Mouse (Mus musculus) kidney, postnatal 0 days (tissue): ENCODE measurements around the gene Rrbp1. TPM values are rescaled to one million over a fixed set of nuclear protein-coding genes. Genes with fewer than 3 reads are reported as not detected.

Experiments
- ATAC-seq: fragments of 200-750 bp; cut with Nextera tagmentation; replicated peaks from 2 replicates; pipeline ENCODE4 v1.8.0; 2017; ENCODE audit warnings: low read depth, moderate number of reproducible peaks, moderate TSS enrichment, moderate library complexity; ENCODE audit not compliant: low FRiP score
- DNase-seq: peaks from one replicate; pipeline ENCODE4 v3.0.0-alpha.2; 2016; ENCODE audit warnings: low spot score
- H3K27ac ChIP-seq: fragments of 300-500 bp; sonication (generic); 2 replicates; pipeline ENCODE4 v1.5.1; 2014; ENCODE audit warnings: mild to moderate bottlenecking
- H3K27me3 ChIP-seq: fragments of 300-500 bp; sonication (generic); 2 replicates; pipeline ENCODE4 v1.6.1; 2014; ENCODE audit warnings: low read length, mixed read lengths; ENCODE audit not compliant: insufficient read depth
- H3K36me3 ChIP-seq: fragments of 300-500 bp; sonication (generic); 2 replicates; pipeline ENCODE4 v1.6.1; 2014; ENCODE audit warnings: low read length, mixed read lengths; ENCODE audit not compliant: insufficient read depth
- H3K4me1 ChIP-seq: fragments of 300-500 bp; sonication (generic); replicated peaks from 2 replicates; pipeline ENCODE4 v1.6.1; 2014; ENCODE audit warnings: antibody characterized with exemption, low read length, mixed read lengths; ENCODE audit not compliant: insufficient read depth
- H3K4me2 ChIP-seq: fragments of 300-500 bp; sonication (generic); 2 replicates; pipeline ENCODE4 v1.6.1; 2014; ENCODE audit warnings: mild to moderate bottlenecking, low read length, moderate library complexity, mixed read lengths
- H3K4me3 ChIP-seq: fragments of 300-500 bp; sonication (generic); replicated peaks from 2 replicates; pipeline ENCODE4 v1.5.1; 2014; ENCODE audit warnings: low read depth, low read length
- H3K9ac ChIP-seq: fragments of 300-500 bp; sonication (generic); 2 replicates; pipeline ENCODE4 v1.6.1; 2014; ENCODE audit warnings: low read depth, low read length
- H3K9me3 ChIP-seq: fragments of 300-500 bp; sonication (generic); replicated peaks from 2 replicates; pipeline ENCODE4 v1.6.1; 2016; ENCODE audit warnings: low read length, inconsistent platforms, mixed read lengths
- CTCF ChIP-seq: IDR thresholded peaks from 2 replicates; pipeline ENCODE4 v1.5.1; 2016; ENCODE audit warnings: antibody characterized with exemption, low read depth, mild to moderate bottlenecking, moderate library complexity
- WGBS: fragments of 180-500 bp; shearing (Covaris S2); extraction: QIAGEN DNeasy Blood & Tissue Kit; methylation state at CpG from one replicate; pipeline ENCODE4 v1.1.7; 2014; 5-methylcytosine and 5-hydroxymethylcytosine counted together
- polyA plus RNA-seq: library from polyadenylated mRNA; unstranded; fragments of >200 nt; fragmentation: Nextera tagmentation; extraction: Ambion mirVana; gene quantifications from 2 replicates; pipeline ENCODE4 v1.2.1, GENCODE M21; 2015

The Rrbp1 gene
- polyA plus RNA-seq, 1 experiment from 2014 or later = 68.7 TPM

- no peak for TF ChIP-seq CTCF
- Histone ChIP-seq H3K9ac (no peak overlapping the region), H3K27me3 (no peaks in the 10 kb centered on the region), H3K36me3 (0 out of 2 replicates have a peak, but pooled peaks cover 3% of the 10 kb centered on the region), H3K27ac (no peak overlapping the region), H3K4me3 (no peak overlapping the region), H3K9me3 (no peaks in the 10 kb centered on the region), H3K4me2 (no peak overlapping the region), H3K4me1 (peaks cover 16% of the 10 kb centered on the region)
- WGBS = 62% methylated on average over 1 of the region's 1 CpGs
- DNase-seq (no peak), ATAC-seq (no peak)
Observed at GRCm38 (mm10) chr2:143992977-143993376, 18.1 kb downstream of the Rrbp1 start.

DNA sequence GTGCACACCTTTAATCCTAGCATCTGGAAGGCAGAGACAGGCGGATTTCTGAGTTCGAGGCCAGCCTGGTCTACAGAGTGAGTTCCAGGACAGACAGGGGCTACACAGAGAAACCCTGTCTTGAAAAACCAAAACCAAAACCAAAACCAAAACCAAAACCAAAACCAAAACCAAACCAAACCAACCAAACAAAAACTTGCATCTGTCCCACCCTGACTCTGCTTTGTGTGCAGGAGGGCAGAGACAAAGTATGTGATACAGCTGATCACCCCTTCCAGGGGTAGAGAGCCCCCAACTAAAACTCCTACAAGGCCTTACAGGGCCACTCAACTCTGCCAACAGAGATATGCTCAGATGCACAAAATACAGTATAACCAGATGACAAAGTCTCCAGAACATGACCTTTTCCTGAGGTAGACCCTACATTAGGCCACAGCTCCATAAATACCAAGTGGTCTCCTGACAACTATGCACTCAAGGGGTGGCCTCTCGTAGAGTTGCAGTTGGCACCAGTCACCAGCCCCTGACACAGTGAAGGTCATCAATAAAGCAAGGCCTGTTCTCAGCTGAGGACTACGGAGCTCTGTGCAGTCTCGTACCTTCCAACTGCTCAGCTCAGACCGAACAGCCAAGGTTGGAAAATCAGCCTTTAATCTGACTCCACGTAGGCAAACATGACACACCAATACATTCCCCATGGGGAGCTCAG, 18.9 kb downstream of the Rrbp1 start:
- Histone ChIP-seq H3K9ac (no peak overlapping the region), H3K27me3 (no peaks in the 10 kb centered on the region), H3K4me1 (peaks cover 16% of the 10 kb centered on the region), H3K27ac (0 out of 2 replicates have a peak overlapping the region, but pooled peaks have one; percentile 36), H3K36me3 (0 out of 2 replicates have a peak, but pooled peaks cover 7% of the 10 kb centered on the region), H3K4me3 (no peak overlapping the region), H3K4me2 (no peak overlapping the region), H3K9me3 (no peaks in the 10 kb centered on the region)
- no peak for TF ChIP-seq CTCF
- ATAC-seq (no peak), DNase-seq (no peak)
- 90% methylated on average over 7 of the region's 7 CpGs for WGBS

- H3K9me3 ChIP-seq = no peaks in the 10 kb centered on the region
- DNase-seq (peak; percentile 62), ATAC-seq (peak; percentile 66)
- H3K4me2 ChIP-seq = no peak overlapping the region
- WGBS = 18% methylated on average over 1 of the region's 1 CpGs
- no peak overlapping the region for H3K9ac ChIP-seq
- H3K4me3 ChIP-seq = no peak overlapping the region
- 0 out of 2 replicates have a peak, but pooled peaks cover 7% of the 10 kb centered on the region for H3K36me3 ChIP-seq
- H3K27me3 ChIP-seq = no peaks in the 10 kb centered on the region
- peak overlapping the region; percentile 50; the same call in 1 of the 2 replicates for H3K27ac ChIP-seq
- TF ChIP-seq CTCF = no peak
- peaks cover 16% of the 10 kb centered on the region for H3K4me1 ChIP-seq
Observed at GRCm38 (mm10) chr2:143990997-143991396, 20.1 kb downstream of the Rrbp1 start.

DNA sequence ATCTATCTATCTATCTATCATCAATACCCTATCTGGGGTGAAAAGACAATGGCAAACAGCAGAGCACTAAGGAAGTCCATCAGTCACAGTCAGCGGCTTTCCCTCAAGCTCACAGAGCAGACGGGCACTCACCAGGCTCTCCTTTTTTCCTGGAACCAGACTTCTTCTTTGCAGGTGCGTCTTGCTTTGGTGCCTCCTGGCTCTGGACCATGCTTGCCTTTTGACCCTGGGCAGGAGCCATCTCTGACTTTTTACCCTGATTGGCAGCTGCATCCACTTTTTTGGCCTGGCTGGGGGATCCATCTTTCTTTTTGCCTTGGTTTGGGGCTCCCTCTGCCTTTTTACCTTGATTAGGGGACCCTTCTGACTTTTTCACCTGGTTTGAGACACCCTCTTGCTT, 23.0 kb downstream of the Rrbp1 start:
- no peaks in the 10 kb centered on the region for H3K27me3 ChIP-seq
- H3K4me1 ChIP-seq = peaks cover 10% of the 10 kb centered on the region
- WGBS = 78% methylated on average over 3 of the region's 3 CpGs
- no peak overlapping the region for H3K9ac ChIP-seq
- no peak overlapping the region for H3K4me3 ChIP-seq
- DNase-seq (no peak), ATAC-seq (no peak)
- no peak for TF ChIP-seq CTCF
- H3K4me2 ChIP-seq = no peak overlapping the region
- 0 out of 2 replicates have a peak, but pooled peaks cover 7% of the 10 kb centered on the region for H3K36me3 ChIP-seq
- no peak overlapping the region for H3K27ac ChIP-seq
- no peaks in the 10 kb centered on the region for H3K9me3 ChIP-seq

DNA sequence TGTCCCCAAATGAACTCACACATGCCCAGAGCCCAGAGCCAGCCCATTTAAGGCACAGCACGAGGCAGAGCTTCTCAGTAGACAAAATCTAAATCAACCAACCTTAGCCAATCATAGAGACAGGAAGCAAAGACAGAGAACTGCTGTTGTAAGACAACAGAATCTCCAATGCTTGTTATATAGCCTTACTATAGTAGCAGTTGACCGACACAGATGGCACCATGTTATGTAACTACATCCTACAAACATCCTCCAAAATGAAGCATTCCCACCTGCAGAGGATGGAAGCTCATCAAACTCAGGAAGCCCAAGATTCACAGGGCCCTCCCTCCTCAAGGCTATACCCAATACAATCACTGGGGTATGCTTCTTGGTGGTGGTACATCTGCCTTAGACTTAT, 23.6 kb downstream of the Rrbp1 start:
- no peak for DNase-seq
- Histone ChIP-seq H3K9ac (no peak overlapping the region), H3K27me3 (no peaks in the 10 kb centered on the region), H3K4me2 (no peak overlapping the region), H3K9me3 (no peaks in the 10 kb centered on the region), H3K4me1 (peaks cover 10% of the 10 kb centered on the region), H3K4me3 (no peak overlapping the region), H3K27ac (no peak overlapping the region), H3K36me3 (0 out of 2 replicates have a peak, but pooled peaks cover 7% of the 10 kb centered on the region)
- ATAC-seq = no peak
- 62% methylated on average over 2 of the region's 2 CpGs for WGBS
- no peak for TF ChIP-seq CTCF

DNA sequence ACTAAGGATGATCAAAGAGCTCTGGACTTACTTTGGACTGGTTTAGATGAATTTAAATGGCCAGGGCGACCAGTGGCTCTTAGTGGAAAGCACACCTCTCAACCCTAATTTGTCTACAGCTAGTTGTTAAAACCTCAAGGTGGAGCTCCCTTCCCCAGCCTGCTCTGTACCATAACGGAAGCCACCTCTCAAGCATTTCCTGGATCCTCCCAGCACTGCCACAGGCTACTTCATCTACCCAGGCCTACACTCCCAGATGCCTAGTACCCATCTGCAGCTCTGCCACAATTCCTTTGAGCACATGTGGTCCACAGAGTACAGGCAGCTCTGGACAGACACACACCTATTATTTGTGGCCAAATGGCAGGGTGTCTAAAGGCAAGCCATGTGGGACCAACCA, 27.6 kb downstream of the Rrbp1 start:
- no peak for DNase-seq
- Histone ChIP-seq H3K4me3 (no peak overlapping the region), H3K4me2 (no peak overlapping the region), H3K9ac (no peak overlapping the region), H3K4me1 (no peaks in the 10 kb centered on the region), H3K9me3 (no peaks in the 10 kb centered on the region), H3K36me3 (0 out of 2 replicates have a peak, but pooled peaks cover 4% of the 10 kb centered on the region), H3K27ac (no peak overlapping the region), H3K27me3 (no peaks in the 10 kb centered on the region)
- WGBS = 61% methylated on average over 2 of the region's 2 CpGs
- ATAC-seq = no peak
- no peak for TF ChIP-seq CTCF

DNA sequence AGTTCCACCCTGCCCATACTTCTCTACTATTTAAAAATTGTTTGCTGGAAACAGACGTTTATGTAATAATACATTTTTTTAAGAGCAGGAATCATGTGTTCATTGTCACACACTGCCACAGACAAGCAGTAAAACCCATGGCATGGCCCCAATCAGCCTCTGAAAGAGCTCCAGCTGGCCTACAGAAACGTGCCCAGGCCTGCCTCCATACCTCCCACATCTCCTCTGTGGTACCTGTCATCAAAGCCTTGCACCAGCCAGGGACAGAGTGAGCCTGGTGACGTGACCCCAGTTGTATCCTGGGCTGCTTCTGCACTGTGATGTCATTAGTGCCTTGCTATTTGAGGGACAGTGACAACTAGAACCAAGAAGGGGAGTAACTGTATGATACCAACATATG, 28.2 kb downstream of the Rrbp1 start:
- Histone ChIP-seq H3K4me1 (no peaks in the 10 kb centered on the region), H3K4me3 (no peak overlapping the region), H3K9ac (no peak overlapping the region), H3K36me3 (0 out of 2 replicates have a peak, but pooled peaks cover 4% of the 10 kb centered on the region), H3K27me3 (no peaks in the 10 kb centered on the region), H3K9me3 (no peaks in the 10 kb centered on the region), H3K4me2 (no peak overlapping the region), H3K27ac (no peak overlapping the region)
- TF ChIP-seq CTCF = no peak
- no peak for ATAC-seq
- 48% methylated on average over 3 of the region's 3 CpGs for WGBS
- no peak for DNase-seq
